Mouse (Mus musculus): ENCODE results near the gene Cfhr2. TPM values are rescaled to one million over a fixed set of nuclear protein-coding genes. Genes with fewer than 3 reads are reported as not detected.
"Not testable (repeated sequence)": the region's sequence is repeated elsewhere in the genome, so short reads cannot be mapped to it uniquely, and the experiment has no call there.

Gene Cfhr2
- 0.13 and 0.16 TPM in 2 replicates for polyA plus RNA-seq (2015; fragmentation: Nextera tagmentation; extraction: Ambion mirVana)

GRCm38 (mm10) chr1:139858548-139858947 is at the start of gene Cfhr2:
Gene Cfhr2, minus strand, starts transcription at chr1:139858702.
- Histone ChIP-seq H3K4me2 (no peak within 1 kb of the TSS), H3K4me3 (no peak within 1 kb of the TSS), H3K4me1 (no peaks in the 10 kb centered on the region), H3K27ac (no peak within 1 kb of the TSS), H3K27me3 (no peaks in the 10 kb centered on the region), H3K36me3 (no peaks in the 10 kb centered on the region), H3K9me3 (no peaks in the 10 kb centered on the region), H3K9ac (no peak within 1 kb of the TSS)
- 77% methylated on average over 1 of the region's 1 CpGs for WGBS
- no peak for ATAC-seq (ENCODE audit: insufficient number of reproducible peaks, low FRiP score, low TSS enrichment, low read depth)

- no peak overlapping the region for H3K27ac ChIP-seq
- H3K9ac ChIP-seq, result no peak overlapping the region
- H3K27me3 ChIP-seq, result no peaks in the 10 kb centered on the region
- H3K9me3 ChIP-seq, result no peaks in the 10 kb centered on the region
- no peaks in the 10 kb centered on the region for H3K4me1 ChIP-seq
- H3K36me3 ChIP-seq, result no peaks in the 10 kb centered on the region
- H3K4me3 ChIP-seq, result no peak overlapping the region
- no peak for ATAC-seq (ENCODE audit: insufficient number of reproducible peaks, low FRiP score, low TSS enrichment, low read depth)
- no peak overlapping the region for H3K4me2 ChIP-seq
Observed at GRCm38 (mm10) chr1:139863751-139864150, 5.2 kb upstream of the Cfhr2 start.

GRCm38 (mm10) chr1:139860176-139860575 is 1.7 kb upstream of the Cfhr2 start:
- Histone ChIP-seq H3K27ac (no peak overlapping the region), H3K4me3 (no peak overlapping the region), H3K9me3 (no peaks in the 10 kb centered on the region), H3K9ac (no peak overlapping the region), H3K4me2 (no peak overlapping the region), H3K36me3 (no peaks in the 10 kb centered on the region), H3K4me1 (no peaks in the 10 kb centered on the region), H3K27me3 (no peaks in the 10 kb centered on the region)
- ATAC-seq (ENCODE audit: insufficient number of reproducible peaks, low FRiP score, low TSS enrichment, low read depth), result no peak

GRCm38 (mm10) chr1:139839699-139840098 is 18.8 kb downstream of the Cfhr2 start:
- no peaks in the 10 kb centered on the region for H3K36me3 ChIP-seq
- no peak for ATAC-seq (ENCODE audit: insufficient number of reproducible peaks, low FRiP score, low TSS enrichment, low read depth)
- no peak overlapping the region for H3K4me2 ChIP-seq
- no peak overlapping the region for H3K27ac ChIP-seq
- H3K4me1 ChIP-seq, result no peaks in the 10 kb centered on the region
- H3K9ac ChIP-seq, result no peak overlapping the region
- no peaks in the 10 kb centered on the region for H3K9me3 ChIP-seq
- no peaks in the 10 kb centered on the region for H3K27me3 ChIP-seq
- H3K4me3 ChIP-seq, result no peak overlapping the region
- 67% methylated on average over 7 of the region's 7 CpGs for WGBS

GRCm38 (mm10) chr1:139839290-139839689 is 19.2 kb downstream of the Cfhr2 start:
- Histone ChIP-seq H3K36me3 (no peaks in the 10 kb centered on the region), H3K27me3 (no peaks in the 10 kb centered on the region), H3K9ac (no peak overlapping the region), H3K27ac (no peak overlapping the region), H3K9me3 (no peaks in the 10 kb centered on the region), H3K4me3 (no peak overlapping the region), H3K4me2 (no peak overlapping the region), H3K4me1 (no peaks in the 10 kb centered on the region)
- ATAC-seq (ENCODE audit: insufficient number of reproducible peaks, low FRiP score, low TSS enrichment, low read depth), result no peak
- 82% methylated on average over 2 of the region's 2 CpGs for WGBS

GRCm38 (mm10) chr1:139808594-139808993 is 49.9 kb downstream of the Cfhr2 start:
- Histone ChIP-seq H3K4me3 (no peak overlapping the region), H3K4me2 (no peak overlapping the region), H3K9ac (no peak overlapping the region), H3K27me3 (no peaks in the 10 kb centered on the region), H3K36me3 (no peaks in the 10 kb centered on the region), H3K9me3 (no peaks in the 10 kb centered on the region), H3K27ac (no peak overlapping the region), H3K4me1 (no peaks in the 10 kb centered on the region)
- ATAC-seq (ENCODE audit: insufficient number of reproducible peaks, low FRiP score, low TSS enrichment, low read depth), result no peak

- ATAC-seq (ENCODE audit: insufficient number of reproducible peaks, low FRiP score, low TSS enrichment, low read depth), result no peak
- Histone ChIP-seq H3K4me2 (no peak within 1 kb of the TSS), H3K27me3 (no peaks in the 10 kb centered on the region), H3K36me3 (no peaks in the 10 kb centered on the region), H3K27ac (no peak within 1 kb of the TSS), H3K9ac (no peak within 1 kb of the TSS), H3K4me3 (no peak within 1 kb of the TSS), H3K9me3 (no peaks in the 10 kb centered on the region), H3K4me1 (no peaks in the 10 kb centered on the region)
- WGBS, result 91% methylated on average over 1 of the region's 1 CpGs
Observed at GRCm38 (mm10) chr1:139781143-139781542, 77.4 kb downstream of the Cfhr2 start, which contains the start of gene Gm4788. Gene Gm4788, minus strand, starts transcription at chr1:139781243.

- H3K9me3 ChIP-seq; H3K27me3 ChIP-seq; H3K36me3 ChIP-seq; H3K9ac ChIP-seq; H3K27ac ChIP-seq; H3K4me2 ChIP-seq; H3K4me3 ChIP-seq; ATAC-seq (ENCODE audit: insufficient number of reproducible peaks, low FRiP score, low TSS enrichment, low read depth); H3K4me1 ChIP-seq: not testable (repeated sequence)
- WGBS, result 72% methylated on average over 3 of the region's 3 CpGs
Observed at GRCm38 (mm10) chr1:139769913-139770312, 88.6 kb downstream of the Cfhr2 start.

Other genes starting within 250 kb of the Cfhr2 start
- not detected in 2 replicates for gene Gm4788, start 77.5 kb downstream of the Cfhr2 start, polyA plus RNA-seq (2015; fragmentation: Nextera tagmentation; extraction: Ambion mirVana)